Mouse (Mus musculus) urinary bladder, postnatal 25 days (tissue): ENCODE measurements around the gene Tceal5.
A peak's percentile ranks its signal among the peaks of the same experiment; 100 is the strongest.
"Not testable (repeated sequence)": the region's sequence is repeated elsewhere in the genome, so short reads cannot be mapped to it uniquely, and the experiment has no call there.

Experiments used
- DNase-seq: peaks from one replicate; pipeline ENCODE4 v3.0.0; 2022; ENCODE audit warnings: low spot score

Gene Tceal5

GRCm38 (mm10) chrX:136203664-136204066 lies at the start of gene Tceal5:
Gene Tceal5 (minus strand): TSS chrX:136203876.
- peak; percentile 17 for DNase-seq

GRCm38 (mm10) chrX:136252023-136252729 lies 48.5 kb upstream of the Tceal5 start:
- no peak for DNase-seq

- DNase-seq, result no peak
Observed at GRCm38 (mm10) chrX:136249671-136250070, 46.0 kb upstream of the Tceal5 start.

GRCm38 (mm10) chrX:136248811-136249210 lies 45.1 kb upstream of the Tceal5 start:
- no peak for DNase-seq

GRCm38 (mm10) chrX:136245521-136246071 lies 41.9 kb upstream of the Tceal5 start:
- peak; percentile 11 for DNase-seq

- DNase-seq, result peak; percentile 42
Observed at GRCm38 (mm10) chrX:136244574-136245229, 41.0 kb upstream of the Tceal5 start, which contains the start of gene Tceal9. Gene Tceal9 (plus strand): TSS chrX:136245079.

GRCm38 (mm10) chrX:136243181-136243580 lies 39.5 kb upstream of the Tceal5 start:
- no peak for DNase-seq

GRCm38 (mm10) chrX:136238118-136238517 lies 34.4 kb upstream of the Tceal5 start:
- DNase-seq, result peak; percentile 23

GRCm38 (mm10) chrX:136227768-136228167 lies 24.1 kb upstream of the Tceal5 start:
- DNase-seq, result no peak

- DNase-seq, result no peak
Observed at GRCm38 (mm10) chrX:136223714-136224113, 20.0 kb upstream of the Tceal5 start.

- no peak for DNase-seq
Observed at GRCm38 (mm10) chrX:136216303-136216702, 12.6 kb upstream of the Tceal5 start.

GRCm38 (mm10) chrX:136214729-136215677 lies 11.3 kb upstream of the Tceal5 start, which contains the start of the genes Tceal7 and Bex1:
Gene Tceal7 (plus strand): TSS chrX:136214779.
Gene Bex1 (minus strand): TSS chrX:136215513.
- DNase-seq, result not testable (repeated sequence)

GRCm38 (mm10) chrX:136213396-136213795 lies 9.7 kb upstream of the Tceal5 start:
- DNase-seq, result no peak

GRCm38 (mm10) chrX:136204406-136204805 lies 730 bp upstream of the Tceal5 start:
- DNase-seq, result no peak

- DNase-seq, result no peak
Observed at GRCm38 (mm10) chrX:136203257-136203656, 419 bp downstream of the Tceal5 start.

GRCm38 (mm10) chrX:136196873-136197272 lies 6.8 kb downstream of the Tceal5 start:
- DNase-seq, result peak; percentile 18

- DNase-seq, result no peak
Observed at GRCm38 (mm10) chrX:136195193-136195944, 8.3 kb downstream of the Tceal5 start.

GRCm38 (mm10) chrX:136183107-136183506 lies 20.6 kb downstream of the Tceal5 start:
- DNase-seq, result no peak

GRCm38 (mm10) chrX:136180897-136181553 lies 22.7 kb downstream of the Tceal5 start:
- no peak for DNase-seq

- DNase-seq, result no peak
Observed at GRCm38 (mm10) chrX:136172786-136173185, 30.9 kb downstream of the Tceal5 start.
